Mouse (Mus musculus) kidney, embryonic 15.5 days (tissue): Measurements from ENCODE around the gene Zdhhc17. TPM values are rescaled to one million over a fixed set of nuclear protein-coding genes. Genes with fewer than 3 reads are reported as not detected.

Source experiments
- ATAC-seq: fragments of 200-750 bp; cut with Nextera tagmentation; replicated peaks from 2 replicates; pipeline ENCODE4 v1.8.0; 2017; ENCODE audit warnings: moderate TSS enrichment; ENCODE audit not compliant: low FRiP score
- H3K27ac ChIP-seq: fragments of 300-500 bp; sonication (generic); 2 replicates; pipeline ENCODE4 v1.5.1; 2015; ENCODE audit warnings: mild to moderate bottlenecking, inconsistent platforms
- H3K27me3 ChIP-seq: fragments of 300-500 bp; sonication (generic); 2 replicates; pipeline ENCODE4 v1.6.1; 2015; ENCODE audit warnings: inconsistent platforms
- H3K36me3 ChIP-seq: fragments of 300-500 bp; sonication (generic); 2 replicates; pipeline ENCODE4 v1.6.1; 2015; ENCODE audit warnings: inconsistent platforms
- H3K4me1 ChIP-seq: fragments of 300-500 bp; sonication (generic); 2 replicates; pipeline ENCODE4 v1.6.1; 2015; ENCODE audit warnings: inconsistent platforms
- H3K4me2 ChIP-seq: fragments of 300-500 bp; sonication (generic); 2 replicates; pipeline ENCODE4 v1.6.1; 2015; ENCODE audit warnings: moderate library complexity, mild to moderate bottlenecking, inconsistent platforms
- H3K4me3 ChIP-seq: fragments of 300-500 bp; sonication (generic); replicated peaks from 2 replicates; pipeline ENCODE4 v1.5.1; 2015; ENCODE audit warnings: mild to moderate bottlenecking, inconsistent platforms
- H3K9ac ChIP-seq: fragments of 300-500 bp; sonication (generic); 2 replicates; pipeline ENCODE4 v1.6.1; 2015; ENCODE audit warnings: mild to moderate bottlenecking, inconsistent platforms
- H3K9me3 ChIP-seq: fragments of 300-500 bp; sonication (generic); replicated peaks from 2 replicates; pipeline ENCODE4 v1.6.1; 2016; ENCODE audit warnings: inconsistent platforms
- WGBS: fragments of 180-500 bp; shearing (Covaris S2); methylation state at CpG from one replicate; pipeline ENCODE4 v1.1.7; 2015; ENCODE audit warnings: mixed read lengths; 5-methylcytosine and 5-hydroxymethylcytosine counted together
- polyA plus RNA-seq: library from polyadenylated mRNA; unstranded; fragments of >200 nt; fragmentation: Nextera tagmentation; extraction: Ambion mirVana; gene quantifications from 2 replicates; pipeline ENCODE4 v1.2.1, GENCODE M21; 2015

The Zdhhc17 gene
- polyA plus RNA-seq, 1 experiment from 2014 or later = 24.7 TPM

DNA sequence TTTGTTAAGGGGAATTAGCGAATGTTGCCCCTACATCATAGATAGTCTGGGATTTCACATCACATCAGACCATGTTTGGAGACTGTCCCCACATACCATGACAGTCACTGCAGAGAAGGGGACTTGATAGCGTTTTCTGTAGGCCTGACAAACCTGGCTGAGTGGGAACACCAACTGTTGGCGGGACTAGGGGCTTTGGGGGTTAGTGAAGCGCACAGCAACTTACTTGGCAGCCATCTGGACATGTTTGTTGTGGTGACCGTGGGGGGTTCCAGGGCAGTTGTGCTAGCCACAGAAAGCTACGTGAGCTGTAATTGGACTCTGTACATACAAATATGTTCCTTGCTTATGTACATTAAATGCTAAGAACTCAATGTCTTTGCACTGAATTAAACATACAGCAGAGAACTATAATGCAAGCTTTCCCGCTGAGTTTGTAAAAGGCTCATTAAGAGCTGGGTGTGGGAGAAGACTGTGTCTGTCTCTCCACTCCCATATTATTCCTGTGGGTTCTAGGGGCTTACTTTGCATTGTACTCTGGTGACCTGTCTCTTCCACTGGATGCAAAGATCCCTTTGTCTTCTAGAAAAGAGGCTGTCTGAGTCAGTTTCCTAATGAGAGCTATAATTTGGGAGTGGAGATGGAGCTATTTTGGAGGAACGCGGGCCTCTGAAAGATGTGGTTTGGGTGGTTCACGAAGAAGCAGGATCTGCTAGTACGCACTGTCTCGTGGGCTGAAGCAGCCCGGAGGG is 78.6 kb downstream of the Zdhhc17 start:
- Histone ChIP-seq H3K27ac (peak overlapping the region; percentile 65), H3K9ac (no peak overlapping the region)
- no peak for ATAC-seq

GRCm38 (mm10) chr10:110929756-110930155 is 80.2 kb downstream of the Zdhhc17 start:
- WGBS = 76% methylated on average over 4 of the region's 4 CpGs
- Histone ChIP-seq H3K4me3 (no peak overlapping the region), H3K27me3 (no peaks in the 10 kb centered on the region), H3K9me3 (no peaks in the 10 kb centered on the region), H3K27ac (no peak overlapping the region), H3K36me3 (peaks cover 7% of the 10 kb centered on the region; the same call in 1 of the 2 replicates), H3K4me1 (peaks cover 40% of the 10 kb centered on the region), H3K4me2 (no peak overlapping the region), H3K9ac (no peak overlapping the region)
- ATAC-seq = no peak

More for the DNA sequence above, 78.6 kb downstream of the Zdhhc17 start:
- peaks cover 37% of the 10 kb centered on the region for H3K4me1 ChIP-seq
- H3K27me3 ChIP-seq = no peaks in the 10 kb centered on the region
- peak overlapping the region; percentile 23 for H3K4me3 ChIP-seq
- peaks cover 21% of the 10 kb centered on the region; the same call in 1 of the 2 replicates for H3K36me3 ChIP-seq
- no peaks in the 10 kb centered on the region for H3K9me3 ChIP-seq
- WGBS = 59% methylated on average over 13 of the region's 13 CpGs
- H3K4me2 ChIP-seq = peak overlapping the region; percentile 50

DNA sequence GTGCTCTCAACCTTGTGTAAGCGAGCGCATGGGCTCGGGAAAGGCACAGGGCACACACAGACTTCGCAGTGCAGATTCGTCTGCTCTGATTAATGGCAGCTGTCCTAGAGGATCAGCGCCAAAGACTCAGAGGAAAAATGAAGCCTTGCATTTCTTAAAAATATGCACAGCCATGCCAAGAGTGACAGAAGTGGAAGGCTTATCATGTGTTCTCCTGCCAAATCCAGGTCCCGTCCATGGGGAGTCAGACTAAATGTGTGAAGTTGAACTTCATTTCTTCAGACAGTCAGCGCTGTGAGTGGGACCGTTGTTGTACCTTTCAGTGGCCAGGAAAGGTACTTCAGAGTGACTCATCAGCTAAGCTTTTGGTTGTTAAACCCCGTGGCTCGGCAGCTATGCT is 82.4 kb downstream of the Zdhhc17 start:
- WGBS = 48% methylated on average over 11 of the region's 11 CpGs
- peak overlapping the region; percentile 35; the same call in 1 of the 2 replicates for H3K27ac ChIP-seq

GRCm38 (mm10) chr10:110922612-110923011 is 87.3 kb downstream of the Zdhhc17 start:
- H3K9me3 ChIP-seq = peaks cover under 1% of the 10 kb centered on the region; the same call in 1 of the 2 replicates
- peaks cover 59% of the 10 kb centered on the region for H3K4me1 ChIP-seq
- H3K36me3 ChIP-seq = no peaks in the 10 kb centered on the region
- WGBS = 61% methylated on average over 9 of the region's 9 CpGs
- H3K27me3 ChIP-seq = no peaks in the 10 kb centered on the region
- ATAC-seq = no peak
- H3K4me2 ChIP-seq = peak overlapping the region; percentile 90
- H3K4me3 ChIP-seq = peak overlapping the region; percentile 72; the same call in 1 of the 2 replicates
- H3K27ac ChIP-seq = no peak overlapping the region
- no peak overlapping the region for H3K9ac ChIP-seq

More for the DNA sequence above, 82.4 kb downstream of the Zdhhc17 start:
- ATAC-seq = no peak
- H3K4me1 ChIP-seq = peaks cover 52% of the 10 kb centered on the region
- H3K9me3 ChIP-seq = no peaks in the 10 kb centered on the region
- no peak overlapping the region for H3K4me3 ChIP-seq
- H3K9ac ChIP-seq = no peak overlapping the region
- H3K4me2 ChIP-seq = no peak overlapping the region
- H3K36me3 ChIP-seq = 0 out of 2 replicates have a peak, but pooled peaks cover 1% of the 10 kb centered on the region
- H3K27me3 ChIP-seq = no peaks in the 10 kb centered on the region

- peak overlapping the region; percentile 90 for H3K4me2 ChIP-seq
- H3K4me1 ChIP-seq = peaks cover 51% of the 10 kb centered on the region
- H3K36me3 ChIP-seq = no peaks in the 10 kb centered on the region
- H3K4me3 ChIP-seq = peak overlapping the region; percentile 72
- ATAC-seq = no peak
- 64% methylated on average over 3 of the region's 3 CpGs for WGBS
- peaks cover 3% of the 10 kb centered on the region; the same call in 1 of the 2 replicates for H3K9me3 ChIP-seq
- 0 out of 2 replicates have a peak overlapping the region, but pooled peaks have one; percentile 11 for H3K27ac ChIP-seq
- no peaks in the 10 kb centered on the region for H3K27me3 ChIP-seq
- H3K9ac ChIP-seq = no peak overlapping the region
Observed at GRCm38 (mm10) chr10:110921890-110922289, 88.0 kb downstream of the Zdhhc17 start.

GRCm38 (mm10) chr10:110920368-110920950 is 89.5 kb downstream of the Zdhhc17 start:
- peak; percentile 49 for ATAC-seq
- H3K9me3 ChIP-seq = peaks cover 3% of the 10 kb centered on the region; the same call in 1 of the 2 replicates
- under 1% methylated on average over 15 of the region's 15 CpGs for WGBS

DNA sequence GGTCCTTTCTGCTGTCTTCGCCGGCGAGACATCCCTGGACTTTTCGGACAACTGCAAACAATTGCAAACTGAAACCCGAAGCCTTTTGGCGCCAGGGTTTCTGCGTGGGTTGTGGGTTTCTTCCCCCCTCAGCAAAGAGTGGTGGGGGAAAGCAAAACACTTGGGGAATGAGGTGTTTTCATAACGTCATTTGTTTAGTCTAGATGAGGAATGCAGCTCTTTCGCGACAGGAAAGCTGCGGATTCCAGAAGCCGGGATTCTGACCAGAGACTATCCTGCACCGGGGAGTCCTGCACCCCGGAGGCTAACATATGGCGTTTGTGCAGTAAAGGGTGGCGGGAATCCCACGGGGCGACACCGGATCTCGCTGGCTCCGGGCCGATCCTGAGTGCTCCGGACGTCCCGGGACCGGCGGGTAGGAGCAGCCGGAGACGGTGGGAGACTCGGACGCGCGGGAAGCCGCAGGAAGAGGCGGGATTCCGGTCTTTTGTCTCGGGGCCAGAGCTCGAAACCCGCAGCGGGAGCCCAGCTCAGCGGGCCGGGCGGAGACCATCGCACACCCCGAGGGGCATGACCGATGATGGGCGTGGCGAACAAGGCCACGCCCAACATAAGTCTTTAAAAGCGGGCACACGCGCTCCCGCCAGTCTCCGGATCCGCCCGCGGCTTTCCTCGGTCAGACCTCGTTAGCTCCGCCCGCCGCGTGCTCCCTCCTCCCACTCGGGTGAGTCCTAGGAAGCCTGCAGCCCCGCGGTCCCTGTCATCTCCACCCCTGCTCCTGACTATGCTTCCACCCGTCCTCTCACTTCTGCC is 90.2 kb downstream of the Zdhhc17 start, which contains the start of gene Csrp2:
Csrp2 (plus strand) TSS at position 259 of the 813 bp plus-strand sequence.
- Histone ChIP-seq H3K27ac (peak within 1 kb of the TSS; percentile 99), H3K9ac (peak within 1 kb of the TSS; percentile 76), H3K9me3 (peaks cover 3% of the 10 kb centered on the region; the same call in 1 of the 2 replicates), H3K36me3 (no peaks in the 10 kb centered on the region), H3K4me1 (peaks cover 43% of the 10 kb centered on the region), H3K27me3 (no peaks in the 10 kb centered on the region), H3K4me3 (peak within 1 kb of the TSS; percentile 72), H3K4me2 (peak within 1 kb of the TSS; percentile 90)
- ATAC-seq = peak; percentile 96
- WGBS = under 1% methylated on average over 59 of the region's 67 CpGs

More at GRCm38 (mm10) chr10:110920368-110920950, 89.5 kb downstream of the Zdhhc17 start:
- Histone ChIP-seq H3K27me3 (no peaks in the 10 kb centered on the region), H3K4me1 (peaks cover 43% of the 10 kb centered on the region), H3K9ac (peak overlapping the region; percentile 76), H3K36me3 (no peaks in the 10 kb centered on the region), H3K4me2 (peak overlapping the region; percentile 90), H3K27ac (peak overlapping the region; percentile 99), H3K4me3 (peak overlapping the region; percentile 72)

DNA sequence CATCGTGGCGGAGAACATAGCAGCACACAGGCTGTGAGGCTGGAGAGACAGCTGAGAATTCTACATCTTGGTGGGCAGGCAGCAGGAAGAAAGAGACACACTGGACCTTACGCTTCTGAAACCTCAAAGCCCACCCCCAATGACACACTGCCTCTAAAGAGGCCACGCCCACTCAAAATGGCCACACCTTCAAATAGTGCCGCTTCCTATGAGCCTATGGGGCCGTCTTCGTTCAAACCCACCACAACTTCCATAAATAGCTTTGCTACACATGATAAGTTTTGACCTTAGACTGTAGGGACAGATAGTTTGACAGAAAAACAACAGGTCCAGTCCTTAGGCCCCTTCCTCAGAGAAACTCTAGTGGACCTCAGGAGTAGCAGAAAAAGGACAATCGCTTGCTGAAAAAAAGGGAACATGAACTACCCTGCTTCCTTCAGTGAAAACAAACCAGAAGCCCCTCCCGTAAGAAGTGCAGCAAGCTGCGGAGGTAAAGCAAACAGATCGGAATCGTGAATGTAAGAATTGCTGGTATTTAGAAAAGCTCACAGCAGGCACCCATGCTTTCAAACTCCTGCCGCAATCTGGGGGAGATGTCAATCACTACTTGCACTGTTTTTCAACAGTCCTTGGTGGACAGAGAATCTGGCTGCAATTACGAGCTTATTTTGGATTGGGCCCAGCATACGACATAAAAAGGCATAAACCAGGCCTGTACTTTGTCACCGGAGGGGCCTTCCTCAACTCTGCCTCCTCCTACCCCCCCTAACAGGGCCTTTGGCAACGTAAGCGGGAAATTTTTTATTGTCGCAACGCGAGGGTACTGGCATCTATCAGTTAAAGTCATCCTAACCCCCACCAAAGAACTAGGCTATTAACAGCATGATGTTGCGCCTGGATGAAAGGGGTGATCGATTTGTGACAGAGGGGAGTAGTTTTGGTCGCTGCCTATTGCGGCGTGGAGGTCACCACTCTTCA is 91.2 kb downstream of the Zdhhc17 start:
- peak overlapping the region; percentile 76; the same call in 1 of the 2 replicates for H3K9ac ChIP-seq
- WGBS = 18% methylated on average over 26 of the region's 26 CpGs
- H3K4me2 ChIP-seq = peak overlapping the region; percentile 90
- peaks cover 40% of the 10 kb centered on the region for H3K4me1 ChIP-seq
- peak overlapping the region; percentile 72 for H3K4me3 ChIP-seq
- H3K27me3 ChIP-seq = no peaks in the 10 kb centered on the region
- no peak for ATAC-seq
- peak overlapping the region; percentile 99 for H3K27ac ChIP-seq
- H3K9me3 ChIP-seq = peaks cover 3% of the 10 kb centered on the region; the same call in 1 of the 2 replicates
- no peaks in the 10 kb centered on the region for H3K36me3 ChIP-seq

- Histone ChIP-seq H3K4me3 (no peak overlapping the region), H3K9ac (no peak overlapping the region), H3K4me1 (peaks cover 31% of the 10 kb centered on the region), H3K9me3 (peaks cover 3% of the 10 kb centered on the region; the same call in 1 of the 2 replicates), H3K36me3 (no peaks in the 10 kb centered on the region), H3K27ac (no peak overlapping the region), H3K4me2 (no peak overlapping the region), H3K27me3 (no peaks in the 10 kb centered on the region)
- WGBS = 95% methylated on average over 6 of the region's 6 CpGs
- no peak for ATAC-seq
Observed at GRCm38 (mm10) chr10:110917521-110917920, 92.4 kb downstream of the Zdhhc17 start.

DNA sequence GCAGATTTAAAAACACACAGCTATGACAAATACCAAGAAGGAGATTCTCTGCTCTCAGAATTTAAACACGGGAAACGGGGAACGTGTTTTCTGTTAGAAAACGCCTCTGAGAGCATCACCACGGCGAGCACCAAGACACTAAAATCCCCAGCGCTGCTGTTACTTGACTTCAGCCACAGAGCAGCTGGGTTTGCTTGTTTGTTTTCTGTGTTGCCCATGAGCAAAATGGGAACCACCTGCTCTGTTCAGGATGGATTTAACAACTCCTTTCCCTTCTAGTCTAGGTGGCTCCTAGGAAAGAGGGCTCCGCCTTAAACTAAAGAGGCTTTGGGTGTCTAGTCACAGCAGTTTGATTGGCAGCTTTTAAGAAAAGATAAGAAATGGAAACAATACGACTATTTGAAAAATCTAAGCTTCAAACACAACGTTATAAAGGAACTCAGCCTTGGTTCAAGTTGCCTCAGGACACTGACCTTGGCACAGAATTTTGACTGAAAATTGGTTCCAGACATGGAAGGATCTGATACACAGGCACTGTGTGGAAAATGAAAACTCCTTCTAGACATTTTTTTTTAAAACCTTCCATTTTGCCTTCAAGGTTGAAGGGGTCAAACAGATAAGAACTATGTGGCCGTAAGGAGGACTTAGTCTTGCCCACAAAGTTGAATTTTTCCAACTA is 93.1 kb downstream of the Zdhhc17 start:
- Histone ChIP-seq H3K27ac (no peak overlapping the region), H3K36me3 (no peaks in the 10 kb centered on the region), H3K4me1 (peaks cover 24% of the 10 kb centered on the region), H3K4me3 (no peak overlapping the region), H3K4me2 (no peak overlapping the region), H3K9me3 (peaks cover 3% of the 10 kb centered on the region; the same call in 1 of the 2 replicates), H3K27me3 (no peaks in the 10 kb centered on the region), H3K9ac (no peak overlapping the region)
- ATAC-seq = no peak
- 86% methylated on average over 11 of the region's 11 CpGs for WGBS
